Mouse (Mus musculus): ENCODE measurements around the gene Kpna7. TPM values are rescaled to one million over a fixed set of nuclear protein-coding genes. Genes with fewer than 3 reads are reported as not detected.
"Not testable (repeated sequence)": the region's sequence is repeated elsewhere in the genome, so short reads cannot be mapped to it uniquely, and the experiment has no call there.

Kpna7 gene
- polyA plus RNA-seq, 1 experiment from 2014 or later = not detected

DNA sequence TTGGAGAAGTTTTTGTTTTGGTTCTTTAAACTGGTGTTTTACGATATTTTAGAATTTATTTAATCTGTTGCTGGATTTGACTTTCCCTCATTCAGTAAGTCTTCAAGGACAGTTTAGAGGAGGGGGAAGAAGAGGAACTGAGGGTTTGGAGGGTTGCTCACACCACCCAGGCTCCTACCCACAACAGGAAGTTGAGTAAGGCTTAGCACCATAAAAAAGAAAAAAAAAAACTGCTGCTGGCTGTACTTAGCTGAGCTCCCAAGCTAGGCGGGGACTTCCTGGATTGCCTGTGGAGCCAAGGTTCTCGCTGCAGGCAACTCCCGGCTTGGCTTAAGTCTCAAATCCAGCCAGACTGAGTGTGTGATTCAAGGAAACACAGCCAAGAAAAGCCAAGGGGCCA is 32.5 kb upstream of the Kpna7 start:
- H3K9me3 ChIP-seq = no peaks in the 10 kb centered on the region
- H3K4me1 ChIP-seq = peaks cover 25% of the 10 kb centered on the region
- 50% methylated on average over 4 of the region's 4 CpGs for WGBS
- DNase-seq (ENCODE audit: low spot score) = no peak
- H3K27me3 ChIP-seq (ENCODE audit: insufficient read depth, poor library complexity, severe bottlenecking) = no peaks in the 10 kb centered on the region
- peak overlapping the region; percentile 59; the same call in 1 of the 2 replicates for H3K27ac ChIP-seq
- no peak overlapping the region for H3K4me3 ChIP-seq
- H3K36me3 ChIP-seq = peaks cover 9% of the 10 kb centered on the region

DNA sequence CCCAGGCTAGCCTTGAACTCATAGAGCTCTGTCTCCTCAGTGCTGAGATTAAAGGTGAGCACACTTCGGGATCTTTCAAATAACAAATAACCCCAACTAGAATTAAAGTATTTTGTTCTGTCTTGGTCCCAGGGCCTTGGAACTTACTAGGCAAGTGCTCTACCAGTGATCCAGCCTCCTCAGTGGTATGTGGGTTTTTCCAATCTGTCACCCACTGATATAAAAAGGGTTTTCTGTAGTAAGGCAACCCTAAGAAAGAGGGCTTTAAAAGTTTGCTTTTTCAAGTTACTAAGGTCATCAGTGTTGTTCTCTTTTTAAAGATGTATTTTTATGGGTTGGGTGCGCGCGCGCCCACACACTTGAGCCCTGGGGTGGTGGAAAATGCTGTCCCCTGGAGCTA is 31.9 kb upstream of the Kpna7 start:
- H3K27me3 ChIP-seq (ENCODE audit: insufficient read depth, poor library complexity, severe bottlenecking) = no peaks in the 10 kb centered on the region
- 95% methylated on average over 5 of the region's 5 CpGs for WGBS
- H3K4me1 ChIP-seq = peaks cover 19% of the 10 kb centered on the region
- peaks cover 13% of the 10 kb centered on the region for H3K36me3 ChIP-seq
- no peak overlapping the region for H3K4me3 ChIP-seq
- H3K9me3 ChIP-seq = no peaks in the 10 kb centered on the region
- H3K27ac ChIP-seq = peak overlapping the region; percentile 59; the same call in 1 of the 2 replicates
- no peak for DNase-seq (ENCODE audit: low spot score)

DNA sequence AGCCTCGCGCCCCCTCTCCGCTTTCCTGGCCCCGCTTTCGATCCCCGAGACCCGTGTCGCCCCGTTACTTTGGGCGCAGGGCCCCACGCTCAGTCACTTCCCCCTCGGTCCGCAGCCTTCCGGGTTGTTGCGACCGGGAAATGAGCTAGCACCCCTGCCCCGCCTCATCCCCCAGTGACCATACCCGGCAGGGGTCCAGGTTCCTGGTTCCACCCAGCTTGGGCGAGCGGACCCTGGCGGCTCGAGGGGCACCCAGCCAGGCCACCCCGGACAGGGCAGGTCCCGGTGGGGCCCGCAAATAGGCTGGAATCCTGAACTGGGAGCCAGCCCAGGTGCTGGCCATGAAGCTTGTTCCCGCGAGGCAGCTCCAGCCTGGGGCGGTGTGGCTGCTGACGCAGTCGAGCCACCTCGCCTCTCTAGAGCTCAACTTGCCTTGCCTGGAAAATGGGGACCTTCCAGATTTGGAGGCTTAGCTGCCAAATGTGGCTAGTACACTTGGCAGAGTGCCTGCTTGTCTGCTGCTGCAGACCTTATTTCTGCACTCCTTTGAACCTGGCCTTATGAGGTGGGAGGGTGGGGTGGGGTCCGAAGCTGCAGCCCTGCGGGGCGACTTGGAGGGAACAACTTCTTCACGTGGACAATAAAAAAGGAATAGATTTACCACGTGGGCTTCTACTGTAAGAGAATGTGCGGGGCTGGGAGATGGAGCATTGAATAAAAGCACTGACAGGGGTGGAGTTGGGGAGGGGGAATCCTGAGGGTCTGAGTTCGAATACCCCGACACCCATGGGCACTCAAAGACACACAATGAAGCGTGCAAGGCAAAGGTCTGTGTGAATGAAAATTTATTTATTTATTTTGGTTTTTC is 31.0 kb upstream of the Kpna7 start:
- no peaks in the 10 kb centered on the region for H3K9me3 ChIP-seq
- peak overlapping the region; percentile 88 for H3K27ac ChIP-seq
- peaks cover 17% of the 10 kb centered on the region for H3K4me1 ChIP-seq
- H3K4me3 ChIP-seq = peak overlapping the region; percentile 83
- no peaks in the 10 kb centered on the region for H3K27me3 ChIP-seq (ENCODE audit: insufficient read depth, poor library complexity, severe bottlenecking)
- no peak for DNase-seq (ENCODE audit: low spot score)
- 14% methylated on average over 40 of the region's 40 CpGs for WGBS
- peaks cover 22% of the 10 kb centered on the region for H3K36me3 ChIP-seq

DNA sequence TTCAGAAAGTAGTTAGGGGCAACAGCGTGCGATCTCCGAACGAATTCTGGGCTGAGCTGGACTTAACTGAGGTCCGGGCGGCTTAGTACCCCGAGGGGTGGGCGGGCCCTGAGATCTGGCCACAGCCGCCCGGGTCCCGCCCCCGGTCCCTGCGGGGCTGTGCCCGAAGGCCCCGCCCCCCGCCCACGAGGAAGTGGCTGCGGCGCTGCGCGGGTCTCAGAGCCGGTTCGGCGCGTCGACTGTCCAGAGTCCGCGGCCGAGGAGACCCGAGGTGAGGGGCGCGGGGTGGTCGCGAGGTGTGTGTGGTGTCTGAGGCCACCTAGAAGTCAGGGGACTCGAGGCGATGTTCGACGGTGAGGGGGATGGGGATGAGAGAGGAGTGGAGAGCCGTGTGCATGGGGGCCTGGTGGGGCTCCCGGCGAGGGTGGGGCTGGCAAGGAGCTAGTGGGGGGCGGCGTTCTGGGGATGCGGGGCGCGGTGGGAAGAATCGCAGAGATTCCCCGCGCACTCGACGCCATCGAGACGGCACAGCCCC is 30.3 kb upstream of the Kpna7 start, which contains the start of gene Arpc1b:
TSS of gene Arpc1b (plus strand) at position 145 of the 535 bp plus-strand sequence.
- peaks cover 20% of the 10 kb centered on the region for H3K4me1 ChIP-seq
- WGBS = under 1% methylated on average over 53 of the region's 53 CpGs
- H3K36me3 ChIP-seq = peaks cover 23% of the 10 kb centered on the region
- no peaks in the 10 kb centered on the region for H3K9me3 ChIP-seq
- H3K27ac ChIP-seq = peak within 1 kb of the TSS; percentile 88
- peak; percentile 80 for DNase-seq (ENCODE audit: low spot score)
- no peaks in the 10 kb centered on the region for H3K27me3 ChIP-seq (ENCODE audit: insufficient read depth, poor library complexity, severe bottlenecking)
- H3K4me3 ChIP-seq = peak within 1 kb of the TSS; percentile 83

DNA sequence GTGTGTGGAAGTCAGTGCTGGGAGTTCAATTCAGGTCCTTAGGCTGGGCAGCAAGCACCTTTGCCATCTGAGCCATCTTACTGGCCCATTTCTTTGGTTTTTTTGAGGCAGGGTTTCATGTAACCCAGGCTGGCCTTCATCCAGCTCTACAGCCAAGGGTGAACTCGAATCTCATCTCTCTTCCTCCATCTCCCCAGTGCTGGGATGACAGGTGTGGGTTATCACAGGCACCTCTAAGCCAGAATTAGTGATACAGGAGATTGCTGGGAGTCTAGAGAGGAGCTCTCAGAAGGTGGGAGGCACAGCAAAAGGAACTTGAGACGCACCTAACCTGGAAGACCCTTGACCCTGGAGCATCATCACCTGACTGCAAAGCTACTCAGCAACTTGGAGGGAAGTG is 29.6 kb upstream of the Kpna7 start:
- Histone ChIP-seq H3K4me3 (peak overlapping the region; percentile 83), H3K36me3 (peaks cover 26% of the 10 kb centered on the region), H3K9me3 (no peaks in the 10 kb centered on the region), H3K27ac (peak overlapping the region; percentile 88), H3K27me3 (ENCODE audit: insufficient read depth, poor library complexity, severe bottlenecking) (no peaks in the 10 kb centered on the region), H3K4me1 (peaks cover 20% of the 10 kb centered on the region)
- DNase-seq (ENCODE audit: low spot score) = no peak
- 42% methylated on average over 2 of the region's 2 CpGs for WGBS

DNA sequence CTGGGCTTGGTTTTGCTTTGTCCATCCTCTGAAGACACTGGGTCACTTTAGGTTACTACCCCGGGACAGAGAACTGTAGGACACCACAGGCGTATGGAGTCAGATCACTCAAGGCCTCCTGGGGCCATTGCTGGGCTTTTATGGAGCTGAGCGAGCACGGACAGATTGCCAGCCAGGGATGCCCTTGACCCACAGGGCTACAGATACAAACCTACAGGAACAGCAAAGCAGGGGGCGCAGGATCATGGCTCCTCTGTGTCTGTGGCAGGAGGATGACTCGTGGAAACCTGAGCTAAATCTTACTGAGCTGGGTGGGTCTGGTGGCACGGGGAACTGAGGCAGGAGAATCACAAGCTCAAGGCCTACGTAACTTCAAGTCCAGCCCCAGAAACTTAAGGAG is 28.7 kb upstream of the Kpna7 start:
- H3K9me3 ChIP-seq = no peaks in the 10 kb centered on the region
- no peak overlapping the region for H3K27ac ChIP-seq
- H3K27me3 ChIP-seq (ENCODE audit: insufficient read depth, poor library complexity, severe bottlenecking) = no peaks in the 10 kb centered on the region
- DNase-seq (ENCODE audit: low spot score) = no peak
- no peak overlapping the region for H3K4me3 ChIP-seq
- H3K36me3 ChIP-seq = peaks cover 34% of the 10 kb centered on the region
- 87% methylated on average over 8 of the region's 8 CpGs for WGBS
- H3K4me1 ChIP-seq = peaks cover 20% of the 10 kb centered on the region

DNA sequence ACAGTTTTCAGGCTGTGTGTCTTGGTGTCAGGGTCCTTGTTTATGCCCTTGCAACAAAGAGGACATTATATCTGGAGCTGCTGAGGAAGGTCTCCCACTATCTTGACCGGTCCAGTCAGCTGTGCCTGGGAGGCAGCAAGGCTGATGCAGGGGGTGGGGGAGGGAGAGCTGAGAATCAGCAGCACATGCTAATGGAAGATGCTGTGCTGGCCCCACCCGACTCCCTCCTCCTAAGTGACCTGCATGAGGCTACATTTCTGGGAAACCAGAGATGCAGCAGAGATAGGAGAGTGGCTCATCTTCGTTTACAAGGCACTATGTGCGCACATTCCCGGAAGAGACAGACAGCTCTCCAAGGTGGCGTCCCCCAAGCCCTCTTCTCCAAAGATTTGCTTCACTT is 26.6 kb upstream of the Kpna7 start:
- DNase-seq (ENCODE audit: low spot score) = no peak
- Histone ChIP-seq H3K27ac (no peak overlapping the region), H3K4me3 (no peak overlapping the region), H3K36me3 (peaks cover 55% of the 10 kb centered on the region), H3K4me1 (peaks cover 17% of the 10 kb centered on the region), H3K27me3 (ENCODE audit: insufficient read depth, poor library complexity, severe bottlenecking) (no peaks in the 10 kb centered on the region), H3K9me3 (no peaks in the 10 kb centered on the region)
- WGBS = 84% methylated on average over 6 of the region's 6 CpGs

DNA sequence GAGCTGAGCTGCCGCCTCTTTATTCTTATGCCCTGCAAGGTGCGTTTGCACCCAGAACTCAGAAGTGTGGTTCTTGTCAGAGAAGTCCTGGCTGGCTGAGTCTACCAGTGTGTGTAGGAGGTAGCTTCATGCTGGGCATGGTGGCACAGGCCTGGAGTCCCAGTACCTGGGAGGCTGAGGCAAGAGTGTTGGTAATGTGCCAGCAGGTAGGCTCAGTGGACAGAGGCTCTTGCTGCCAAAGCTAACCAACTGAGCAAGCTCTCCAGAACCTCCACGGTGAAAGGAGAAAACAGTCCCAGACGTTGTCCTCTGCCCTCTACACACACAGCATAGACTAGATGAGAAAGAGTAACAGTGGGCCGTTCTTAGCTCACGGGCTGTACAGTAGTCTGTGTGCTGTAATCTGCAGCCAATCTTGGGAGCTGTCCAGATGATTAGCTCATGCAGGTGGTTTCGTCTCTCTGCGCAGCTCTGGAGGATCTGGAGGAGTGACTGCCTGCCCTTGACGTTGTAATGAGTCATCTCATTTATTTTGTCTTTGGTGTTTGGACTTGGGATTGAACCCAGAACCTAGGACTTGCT is 22.0 kb upstream of the Kpna7 start:
- Histone ChIP-seq H3K27ac (no peak overlapping the region), H3K4me1 (peaks cover 6% of the 10 kb centered on the region; the same call in 1 of the 2 replicates), H3K4me3 (no peak overlapping the region), H3K9me3 (no peaks in the 10 kb centered on the region), H3K27me3 (ENCODE audit: insufficient read depth, poor library complexity, severe bottlenecking) (no peaks in the 10 kb centered on the region), H3K36me3 (peaks cover 97% of the 10 kb centered on the region)
- no peak for DNase-seq (ENCODE audit: low spot score)
- 88% methylated on average over 9 of the region's 9 CpGs for WGBS

DNA sequence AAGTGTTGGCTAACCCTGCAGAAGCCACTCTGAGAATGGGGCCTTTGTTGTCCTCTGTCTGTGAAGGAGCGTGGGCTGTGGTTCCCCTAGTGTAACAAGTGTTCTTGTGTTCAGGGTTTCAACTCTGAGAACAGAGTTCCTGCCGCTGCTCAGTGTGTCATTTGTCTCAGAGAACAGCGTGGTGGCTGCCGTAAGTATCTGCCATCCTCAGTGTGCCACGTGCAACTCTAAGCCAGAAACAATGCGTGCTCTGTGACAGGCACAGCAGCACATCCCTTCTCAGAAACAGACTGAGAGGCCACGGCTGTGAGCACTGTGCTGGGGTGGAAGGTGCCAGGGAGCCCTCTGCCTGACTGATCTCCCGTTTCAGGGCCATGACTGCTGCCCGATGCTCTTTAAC is 20.5 kb upstream of the Kpna7 start:
- H3K4me3 ChIP-seq = no peak overlapping the region
- no peaks in the 10 kb centered on the region for H3K27me3 ChIP-seq (ENCODE audit: insufficient read depth, poor library complexity, severe bottlenecking)
- H3K4me1 ChIP-seq = no peaks in the 10 kb centered on the region
- H3K27ac ChIP-seq = no peak overlapping the region
- H3K36me3 ChIP-seq = peaks cover 97% of the 10 kb centered on the region
- H3K9me3 ChIP-seq = no peaks in the 10 kb centered on the region
- 84% methylated on average over 9 of the region's 9 CpGs for WGBS
- no peak for DNase-seq (ENCODE audit: low spot score)

DNA sequence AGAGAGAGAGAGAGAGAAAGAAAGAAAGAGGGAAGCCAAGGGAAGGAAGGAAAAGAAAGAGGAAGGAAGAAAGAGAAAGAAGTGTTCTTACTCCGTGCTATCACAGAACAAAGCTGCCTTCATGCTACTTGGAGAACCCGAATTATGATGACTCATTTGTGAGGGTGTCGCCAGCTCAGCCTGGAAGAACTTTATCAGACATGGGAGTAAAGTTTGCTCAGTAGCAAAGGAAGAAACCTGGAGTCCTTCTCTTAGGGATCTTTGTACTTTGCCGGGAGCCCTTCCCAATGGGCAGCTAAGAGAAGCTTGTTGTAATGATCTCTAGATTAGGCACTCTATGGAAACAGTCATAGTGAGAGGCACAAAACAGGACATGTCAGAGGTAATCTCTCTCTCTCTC is 18.9 kb upstream of the Kpna7 start:
- 71% methylated on average over 4 of the region's 4 CpGs for WGBS
- no peaks in the 10 kb centered on the region for H3K9me3 ChIP-seq
- H3K36me3 ChIP-seq = peaks cover 97% of the 10 kb centered on the region
- H3K4me3 ChIP-seq = no peak overlapping the region
- no peaks in the 10 kb centered on the region for H3K27me3 ChIP-seq (ENCODE audit: insufficient read depth, poor library complexity, severe bottlenecking)
- no peak for DNase-seq (ENCODE audit: low spot score)
- no peaks in the 10 kb centered on the region for H3K4me1 ChIP-seq
- no peak overlapping the region for H3K27ac ChIP-seq

DNA sequence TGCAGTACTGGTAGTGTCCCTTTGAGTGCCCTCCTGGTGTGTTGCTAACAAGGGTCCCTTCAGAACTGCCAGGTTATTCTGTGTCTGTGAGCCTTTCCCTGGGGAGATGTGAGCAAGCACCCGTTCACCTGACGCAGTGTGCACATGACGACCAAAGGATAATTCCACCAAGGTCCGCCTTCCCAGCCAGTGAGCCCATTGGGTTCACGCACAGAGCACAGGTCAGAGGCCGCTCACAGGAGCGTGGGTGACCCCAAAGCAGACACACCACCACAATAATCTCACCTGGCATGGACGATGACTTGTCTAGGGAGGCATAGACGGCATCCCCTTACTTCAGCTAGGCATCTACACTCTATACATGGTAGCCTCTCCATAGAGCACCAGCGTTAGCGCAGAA is 17.6 kb upstream of the Kpna7 start:
- H3K4me3 ChIP-seq; H3K27ac ChIP-seq; H3K4me1 ChIP-seq; DNase-seq (ENCODE audit: low spot score); H3K27me3 ChIP-seq (ENCODE audit: insufficient read depth, poor library complexity, severe bottlenecking); H3K9me3 ChIP-seq: not testable (repeated sequence)
- H3K36me3 ChIP-seq = peaks cover 98% of the 10 kb centered on the region
- 96% methylated on average over 11 of the region's 11 CpGs for WGBS

DNA sequence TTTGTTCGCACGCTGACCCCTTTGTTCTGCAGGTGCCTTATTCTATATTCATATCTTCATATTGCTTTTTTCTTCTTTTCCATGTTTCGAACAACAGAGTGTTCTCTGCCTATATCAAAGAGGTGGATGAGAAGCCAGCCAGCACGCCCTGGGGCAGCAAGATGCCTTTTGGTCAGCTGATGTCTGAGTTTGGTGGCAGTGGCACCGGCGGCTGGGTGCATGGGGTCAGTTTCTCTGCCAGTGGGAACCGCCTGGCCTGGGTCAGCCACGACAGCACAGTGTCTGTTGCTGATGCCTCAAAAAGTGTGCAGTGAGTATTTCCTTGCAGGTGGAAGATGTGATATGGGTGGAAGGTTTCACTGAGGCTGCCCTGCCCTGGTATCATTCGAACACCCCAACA is 17.1 kb upstream of the Kpna7 start:
- H3K9me3 ChIP-seq = no peaks in the 10 kb centered on the region
- peaks cover 98% of the 10 kb centered on the region for H3K36me3 ChIP-seq
- H3K4me1 ChIP-seq = no peaks in the 10 kb centered on the region
- H3K4me3 ChIP-seq = no peak overlapping the region
- WGBS = 94% methylated on average over 9 of the region's 9 CpGs
- H3K27me3 ChIP-seq (ENCODE audit: insufficient read depth, poor library complexity, severe bottlenecking) = no peaks in the 10 kb centered on the region
- DNase-seq (ENCODE audit: low spot score) = no peak
- H3K27ac ChIP-seq = no peak overlapping the region

DNA sequence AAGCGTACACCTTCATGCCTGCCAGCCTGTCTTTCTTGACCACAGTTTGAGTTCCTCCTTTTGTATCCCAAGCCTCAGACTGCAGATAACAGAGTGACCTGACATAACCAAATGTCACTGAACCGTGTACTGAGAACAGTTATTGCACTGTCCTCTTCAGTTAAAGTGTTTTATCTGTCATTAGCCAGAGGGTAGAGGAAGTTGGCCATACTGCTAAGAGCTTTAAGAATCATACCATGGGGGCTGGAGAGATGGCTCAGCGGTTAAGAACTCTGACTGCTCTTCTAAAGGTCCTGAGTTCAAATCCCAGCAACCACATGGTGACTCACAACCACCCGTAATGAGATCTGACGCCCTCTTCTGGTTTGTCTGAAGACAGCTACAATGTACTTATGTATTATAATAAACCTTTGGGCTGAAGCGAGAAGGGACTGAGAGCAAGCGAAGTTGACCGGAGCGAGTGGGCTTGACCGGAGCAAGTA is 14.6 kb upstream of the Kpna7 start:
- H3K36me3 ChIP-seq = peaks cover 89% of the 10 kb centered on the region
- no peaks in the 10 kb centered on the region for H3K27me3 ChIP-seq (ENCODE audit: insufficient read depth, poor library complexity, severe bottlenecking)
- H3K9me3 ChIP-seq = no peaks in the 10 kb centered on the region
- no peaks in the 10 kb centered on the region for H3K4me1 ChIP-seq
- H3K27ac ChIP-seq = no peak overlapping the region
- no peak for DNase-seq (ENCODE audit: low spot score)
- H3K4me3 ChIP-seq = no peak overlapping the region
- 90% methylated on average over 10 of the region's 10 CpGs for WGBS
